ENCODE assay signal across 33 mouse cellular contexts in the genomic region with DNA sequence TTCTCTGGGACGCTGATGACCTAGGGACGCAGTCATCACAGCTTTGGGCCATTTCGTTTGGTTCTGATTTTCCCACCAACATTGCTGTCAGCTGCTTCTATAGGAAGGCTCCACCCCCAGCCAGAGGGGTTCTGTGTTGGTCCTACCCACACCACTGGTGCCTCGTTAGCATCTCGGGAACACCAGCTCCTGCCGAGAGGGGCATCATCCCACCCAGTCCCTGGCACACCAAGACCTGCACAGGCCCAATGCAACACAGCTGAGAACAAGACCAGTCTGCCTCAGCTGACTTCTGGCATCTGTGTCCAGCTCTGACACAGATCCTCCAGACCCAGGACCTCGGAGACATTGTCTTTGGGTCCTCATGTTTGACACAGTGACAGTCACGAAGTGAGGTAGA.
"Had no signal": no experiment of that assay in that cellular context is flagged by ENCODE, and none has a peak within 500 bp of the region (broad histone marks: within the 10 kb centered on the region; RNA-seq: fewer than 3 reads in every experiment).

No protein-coding gene starts in this region.

- H3K27ac ChIP-seq: heart, embryonic 13.5 days; heart, embryonic 15.5 days; hindbrain, embryonic 10.5 days; hindbrain, embryonic 12.5 days; hindbrain, embryonic 13.5 days; hindbrain, embryonic 14.5 days; hindbrain, embryonic 15.5 days; hindbrain, postnatal 0 days; intestine, embryonic 15.5 days; kidney, embryonic 15.5 days; kidney, postnatal 0 days; layer of hippocampus, adult 2 months; left cerebral cortex, adult 2 months had no signal

- H3K9me3 ChIP-seq: heart, embryonic 13.5 days; heart, embryonic 15.5 days; hindbrain, embryonic 10.5 days; hindbrain, embryonic 12.5 days; hindbrain, embryonic 13.5 days; hindbrain, embryonic 15.5 days; intestine, embryonic 15.5 days; kidney, embryonic 15.5 days had no signal

- H3K27me3 ChIP-seq: heart, embryonic 13.5 days; heart, embryonic 15.5 days; hindbrain, embryonic 12.5 days; hindbrain, embryonic 13.5 days; hindbrain, embryonic 15.5 days; intestine, embryonic 15.5 days; kidney, embryonic 15.5 days had no signal

- H3K4me3 ChIP-seq: heart, embryonic 13.5 days; heart, embryonic 15.5 days; hindbrain, embryonic 10.5 days; hindbrain, embryonic 12.5 days; hindbrain, embryonic 13.5 days; hindbrain, embryonic 15.5 days; intestine, embryonic 15.5 days; kidney, embryonic 15.5 days; layer of hippocampus, adult 2 months; left cerebral cortex, adult 2 months had no signal

- DNase-seq: heart, postnatal 10 days; heart, postnatal 14 days; heart, postnatal 36 days; kidney, adult 11 months; kidney, adult 18-20 months; kidney, adult 2 months; kidney, adult 8-10 months; kidney, adult 9 months; kidney, postnatal 10 days; kidney, postnatal 14 days; kidney, postnatal 25 days; kidney, postnatal 36 days; kidney, postnatal 4 days; layer of hippocampus, adult 9-11 months; layer of hippocampus, postnatal 36 days had no signal

- ATAC-seq: hindbrain, embryonic 16.5 days; hindbrain, postnatal 0 days; inflammation-experienced regulatory T-cells, adult 6 months; intestine, embryonic 15.5 days; intestine, embryonic 16.5 days; intestine, postnatal 0 days had no signal

- H3K9ac ChIP-seq: heart, embryonic 13.5 days; heart, embryonic 15.5 days; hindbrain, embryonic 12.5 days; hindbrain, embryonic 13.5 days; hindbrain, embryonic 14.5 days; hindbrain, embryonic 15.5 days; intestine, embryonic 15.5 days; kidney, embryonic 15.5 days had no signal

- H3K36me3 ChIP-seq: heart, embryonic 15.5 days; hindbrain, embryonic 15.5 days; intestine, embryonic 15.5 days; kidney, embryonic 15.5 days had no signal

- H3K4me2 ChIP-seq: heart, embryonic 11.5 days; heart, embryonic 13.5 days; heart, embryonic 15.5 days; hindbrain, embryonic 12.5 days; hindbrain, embryonic 13.5 days; hindbrain, embryonic 14.5 days; hindbrain, embryonic 15.5 days; intestine, embryonic 15.5 days; kidney, embryonic 15.5 days had no signal

- H3K4me1 ChIP-seq: heart, embryonic 15.5 days; hindbrain, embryonic 10.5 days; hindbrain, embryonic 12.5 days; hindbrain, embryonic 13.5 days; hindbrain, embryonic 15.5 days; intestine, embryonic 15.5 days; kidney, embryonic 15.5 days had no signal
